Mouse (Mus musculus) intestine, embryonic 16.5 days (tissue): Measurements from ENCODE around the gene Cela3a. TPM values are rescaled to one million over a fixed set of nuclear protein-coding genes. Genes with fewer than 3 reads are reported as not detected.

Source experiments
- polyA plus RNA-seq: library from polyadenylated mRNA; unstranded; fragments of >200 nt; fragmentation: Nextera tagmentation; extraction: Ambion mirVana; gene quantifications from 2 replicates; pipeline ENCODE4 v1.2.1, GENCODE M21; 2015

Cela3a gene
- polyA plus RNA-seq, 1 experiment from 2014 or later = 0.26 TPM

Other genes with a start within 250 kb of the Cela3a start
- gene Wnt4, start 132.3 kb downstream of the Cela3a start, polyA plus RNA-seq = 1.0 TPM in 2 replicates
- 671 and 691 TPM in 2 replicates for gene Cdc42, start 52.1 kb downstream of the Cela3a start, polyA plus RNA-seq
- 237 and 402 TPM in 2 replicates for gene Cela3b, start 20.7 kb upstream of the Cela3a start, polyA plus RNA-seq
- gene 1700013G24Rik, start 43.5 kb upstream of the Cela3a start, polyA plus RNA-seq = not detected in 2 replicates
- 24.5 TPM in 2 replicates for gene Hspg2, start 59.0 kb upstream of the Cela3a start, polyA plus RNA-seq
- gene Ldlrad2, start 164.8 kb upstream of the Cela3a start, polyA plus RNA-seq = not detected in 2 replicates
- gene Usp48, start 184.0 kb upstream of the Cela3a start, polyA plus RNA-seq = 48.3 and 48.4 TPM in 2 replicates